In the genomic region with DNA sequence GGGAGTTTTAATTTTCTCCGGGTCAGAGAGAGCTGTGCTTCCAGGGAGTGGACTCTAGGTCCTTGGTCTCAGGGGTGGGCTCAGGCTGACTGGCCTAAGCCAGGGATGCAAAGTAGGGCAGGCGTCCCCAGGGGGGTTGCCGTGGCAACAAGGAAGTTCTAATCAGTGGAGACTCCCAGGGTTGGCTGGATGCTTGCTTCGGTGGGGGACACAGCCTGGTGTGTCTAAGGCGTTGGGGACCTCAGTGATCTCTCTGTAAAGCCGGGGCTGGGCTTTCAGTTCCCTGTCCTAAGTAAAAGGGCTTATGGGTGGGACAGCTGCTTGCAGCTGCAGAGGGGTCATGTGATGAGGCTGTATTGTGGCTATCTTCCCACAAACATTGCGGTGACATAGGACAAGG, we compare ENCODE assay signal across 9 mouse cellular contexts.
DNase-seq lines count a peak whose midpoint lies in the region; ATAC-seq lines count a peak whose summit lies in the region.
"Had no signal": no experiment of that assay in that cellular context is flagged by ENCODE, and none has a peak within 500 bp of the region (broad histone marks: within the 10 kb centered on the region; RNA-seq: fewer than 3 reads in every experiment).

No protein-coding gene starts in this region.

- no peaks in the 10 kb centered on the region for H3K27me3 ChIP-seq in embryonic facial prominence, embryonic 12.5 days
- H3K27me3 ChIP-seq in neural tube, embryonic 12.5 days (replicated peaks), result no peaks in the 10 kb centered on the region

- H3K27ac ChIP-seq in embryonic facial prominence, embryonic 12.5 days, result no peak overlapping the region
- no peak overlapping the region for H3K27ac ChIP-seq in neural tube, embryonic 12.5 days

- H3K4me1 ChIP-seq in embryonic facial prominence, embryonic 12.5 days, result peaks cover 5% of the 10 kb centered on the region; the same call in 1 of the 2 replicates
- H3K4me1 ChIP-seq in neural tube, embryonic 12.5 days, result peaks cover 18% of the 10 kb centered on the region

- H3K9ac ChIP-seq in embryonic facial prominence, embryonic 12.5 days, result no peak overlapping the region
- no peak overlapping the region for H3K9ac ChIP-seq in neural tube, embryonic 12.5 days

- peak; percentile 72 for DNase-seq in kidney, postnatal 10 days
- DNase-seq in kidney, postnatal 36 days, result no peak
- DNase-seq in heart, postnatal 25 days (ENCODE audit: low spot score), result peak; percentile 59
- no peak for DNase-seq in urinary bladder, postnatal 25 days (ENCODE audit: low spot score)
- no peak for DNase-seq in thymus, adult 18-20 months
- no peak for DNase-seq in adrenal gland, adult 18-20 months (ENCODE audit: low spot score in 2 of 2)
- DNase-seq: layer of hippocampus, adult 9-11 months had no signal

- H3K4me3 ChIP-seq in embryonic facial prominence, embryonic 12.5 days, result no peak overlapping the region
- H3K4me3 ChIP-seq in neural tube, embryonic 12.5 days, result no peak overlapping the region

- H3K36me3 ChIP-seq in embryonic facial prominence, embryonic 12.5 days, result no peaks in the 10 kb centered on the region
- no peaks in the 10 kb centered on the region for H3K36me3 ChIP-seq in neural tube, embryonic 12.5 days

- WGBS in embryonic facial prominence, embryonic 12.5 days, result 14% methylated on average over 7 of the region's 7 CpGs
- 13% methylated on average over 7 of the region's 7 CpGs for WGBS in neural tube, embryonic 12.5 days

- 0 out of 2 replicates have a peak, but pooled peaks have one; percentile 28 for ATAC-seq in embryonic facial prominence, embryonic 12.5 days (ENCODE audit: insufficient number of reproducible peaks, insufficient read depth, low FRiP score, low TSS enrichment)
- peak; percentile 60; the same call in 1 of the 2 replicates for ATAC-seq in neural tube, embryonic 12.5 days (ENCODE audit: low FRiP score, low read depth)

- no peak overlapping the region for H3K4me2 ChIP-seq in embryonic facial prominence, embryonic 12.5 days (replicated peaks)
- 0 out of 2 replicates have a peak overlapping the region, but pooled peaks have one; percentile 2 for H3K4me2 ChIP-seq in neural tube, embryonic 12.5 days (replicated peaks)

- no peaks in the 10 kb centered on the region for H3K9me3 ChIP-seq in embryonic facial prominence, embryonic 12.5 days
- no peaks in the 10 kb centered on the region for H3K9me3 ChIP-seq in neural tube, embryonic 12.5 days

- intact Hi-C loops in heart, postnatal 25 days (cut with DNase I), result no loop called here

Comparison
In these comparisons a context has a peak if more than half of its experiments do, and no peak if none do; other contexts are left out.
1. DNase-seq: peak in kidney, postnatal 10 days (single experiment) and heart, postnatal 25 days (single experiment); none in kidney, postnatal 36 days (0 of 2), urinary bladder, postnatal 25 days (single experiment), thymus, adult 18-20 months (0 of 2) and adrenal gland, adult 18-20 months (0 of 2).